Mouse (Mus musculus) hindbrain, embryonic 11.5 days (tissue): ENCODE results near the gene Rsph3a. TPM values are rescaled to one million over a fixed set of nuclear protein-coding genes. Genes with fewer than 3 reads are reported as not detected.

Experiments used
- ATAC-seq: fragments of 200-750 bp; cut with Nextera tagmentation; 2 replicates; pipeline ENCODE4 v1.8.0; 2017; ENCODE audit warnings: mild to moderate bottlenecking, moderate TSS enrichment, moderate library complexity; ENCODE audit not compliant: low FRiP score
- DNase-seq: peaks from one replicate; pipeline ENCODE4 v3.0.0-alpha.2; 2015; ENCODE audit warnings: low spot score
- H3K27ac ChIP-seq: fragments of 300-500 bp; sonication (generic); 2 replicates; pipeline ENCODE4 v1.5.1; 2014; ENCODE audit warnings: mild to moderate bottlenecking, low read depth, low read length
- H3K27me3 ChIP-seq: fragments of 300-500 bp; sonication (generic); 2 replicates; pipeline ENCODE4 v1.6.1; 2014; ENCODE audit warnings: mild to moderate bottlenecking, low read length, moderate library complexity, mixed read lengths; ENCODE audit not compliant: control insufficient read depth, insufficient read depth
- H3K36me3 ChIP-seq: fragments of 300-500 bp; sonication (generic); 2 replicates; pipeline ENCODE4 v1.6.1; 2014; ENCODE audit warnings: mild to moderate bottlenecking, low read length, moderate library complexity, mixed read lengths; ENCODE audit not compliant: control insufficient read depth, insufficient read depth
- H3K4me1 ChIP-seq: fragments of 300-500 bp; sonication (generic); replicated peaks from 2 replicates; pipeline ENCODE4 v1.6.1; 2014; ENCODE audit warnings: low read length, mixed read lengths; ENCODE audit not compliant: control insufficient read depth, insufficient read depth
- H3K4me2 ChIP-seq: fragments of 300-500 bp; sonication (generic); replicated peaks from 2 replicates; pipeline ENCODE4 v1.6.1; 2014; ENCODE audit warnings: mild to moderate bottlenecking, low read depth, low read length
- H3K4me3 ChIP-seq: fragments of 300-500 bp; sonication (generic); 2 replicates; pipeline ENCODE4 v1.5.1; 2014; ENCODE audit warnings: low read depth, low read length
- H3K9ac ChIP-seq: fragments of 300-500 bp; sonication (generic); 2 replicates; pipeline ENCODE4 v1.6.1; 2014; ENCODE audit warnings: low read depth, low read length
- H3K9me3 ChIP-seq: fragments of 300-500 bp; sonication (generic); 2 replicates; pipeline ENCODE4 v1.6.1; 2016; ENCODE audit warnings: low read length; ENCODE audit not compliant: control insufficient read depth
- WGBS: fragments of 180-500 bp; shearing (Covaris S2); extraction: QIAGEN DNeasy Blood & Tissue Kit; methylation state at CpG from one replicate; pipeline ENCODE4 v1.1.7; 2014; 5-methylcytosine and 5-hydroxymethylcytosine counted together
- polyA plus RNA-seq: library from polyadenylated mRNA; unstranded; fragments of >200 nt; fragmentation: Nextera tagmentation; extraction: Ambion mirVana; gene quantifications from 2 replicates; pipeline ENCODE4 v1.2.1, GENCODE M21; 2014

Gene Rsph3a
- polyA plus RNA-seq, 1 experiment from 2014 or later = 67.6 TPM

DNA sequence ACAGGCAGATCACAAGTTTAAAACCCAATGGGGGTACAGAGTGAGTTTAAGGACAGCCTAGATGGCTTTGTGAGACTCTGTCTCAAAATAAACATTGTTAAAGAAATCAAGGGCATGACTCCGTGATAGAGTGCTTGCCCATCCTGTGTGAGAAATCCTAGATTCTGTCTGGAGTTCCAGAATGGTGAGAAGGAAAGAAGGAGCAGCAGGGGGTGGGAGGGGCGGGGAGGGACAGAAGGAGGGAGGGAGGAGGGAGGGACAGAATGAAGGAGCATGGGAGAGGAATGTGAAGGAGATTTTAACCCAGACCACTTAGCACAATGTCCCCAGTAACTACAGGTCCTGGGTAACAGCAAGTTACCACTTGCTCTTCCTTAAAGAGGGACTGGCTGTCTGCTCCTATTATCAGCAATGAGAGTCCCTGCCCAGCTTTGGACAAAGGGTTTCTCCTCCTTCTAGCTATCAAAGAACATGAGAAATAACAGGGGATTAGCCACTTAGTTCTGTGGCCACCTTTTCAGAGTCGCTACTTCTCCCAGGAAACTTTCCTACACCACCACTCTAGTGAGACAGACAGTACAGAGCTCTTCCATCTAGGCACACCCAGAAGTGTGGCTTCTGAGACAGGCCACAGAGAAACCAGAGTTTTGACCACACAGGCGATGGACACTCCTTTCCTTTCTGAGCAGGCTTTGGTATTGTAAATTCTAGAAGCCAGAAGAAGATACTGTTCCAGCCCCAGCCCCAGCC is 39.3 kb upstream of the Rsph3a start:
- Histone ChIP-seq H3K9ac (no peak overlapping the region), H3K27ac (no peak overlapping the region), H3K4me3 (no peak overlapping the region), H3K36me3 (no peaks in the 10 kb centered on the region), H3K4me1 (no peaks in the 10 kb centered on the region), H3K9me3 (no peaks in the 10 kb centered on the region), H3K4me2 (no peak overlapping the region), H3K27me3 (no peaks in the 10 kb centered on the region)
- 60% methylated on average over 3 of the region's 4 CpGs for WGBS
- no peak for ATAC-seq
- no peak for DNase-seq

- ATAC-seq = no peak
- WGBS = 79% methylated on average over 2 of the region's 2 CpGs
- Histone ChIP-seq H3K27ac (no peak overlapping the region), H3K27me3 (no peaks in the 10 kb centered on the region), H3K9me3 (no peaks in the 10 kb centered on the region), H3K4me3 (no peak overlapping the region), H3K4me1 (no peaks in the 10 kb centered on the region), H3K36me3 (no peaks in the 10 kb centered on the region), H3K4me2 (no peak overlapping the region), H3K9ac (no peak overlapping the region)
- no peak for DNase-seq
Observed at GRCm38 (mm10) chr17:7914596-7915227, 30.7 kb upstream of the Rsph3a start.

GRCm38 (mm10) chr17:7915791-7916190 is 29.6 kb upstream of the Rsph3a start:
- ATAC-seq = no peak
- H3K4me1 ChIP-seq = no peaks in the 10 kb centered on the region
- 85% methylated on average over 9 of the region's 9 CpGs for WGBS

DNA sequence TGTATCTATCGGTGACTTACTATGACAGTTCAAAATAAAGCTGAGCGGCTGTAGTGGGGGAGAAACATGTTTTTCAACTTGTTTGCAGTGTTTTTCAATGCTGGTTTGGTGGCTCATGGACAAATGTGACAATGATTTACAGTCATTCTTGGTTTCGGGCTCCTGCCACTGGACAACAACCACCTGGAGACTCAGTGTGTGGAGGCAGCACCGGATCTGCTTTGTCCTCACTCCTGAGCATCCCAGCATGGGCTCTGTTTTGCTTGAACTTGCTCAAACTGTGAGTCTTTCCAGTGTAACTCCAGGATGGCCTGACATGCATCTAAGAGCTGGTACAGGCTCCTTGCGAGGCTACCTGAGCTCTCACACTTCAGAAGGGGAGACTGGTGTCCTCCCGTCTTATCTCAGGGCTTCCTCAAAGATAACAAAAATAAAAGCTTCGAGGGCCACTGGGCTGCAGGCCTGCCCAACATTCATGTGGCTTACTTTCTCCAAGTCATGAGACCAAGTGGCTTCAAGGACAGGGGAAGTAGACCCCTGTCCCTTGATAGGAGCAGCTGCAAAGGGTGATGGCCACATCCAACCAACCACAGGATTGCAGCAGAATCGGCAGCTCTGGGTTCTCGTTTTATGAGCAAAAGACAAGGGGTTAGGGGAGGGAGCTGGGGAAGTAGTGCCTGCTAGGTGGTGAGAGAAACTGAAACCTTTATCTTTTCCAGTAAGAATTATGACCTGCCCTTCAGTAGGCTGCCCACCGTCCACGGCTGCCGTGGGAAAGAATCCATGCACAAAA is 28.4 kb upstream of the Rsph3a start:
- H3K9me3 ChIP-seq = no peaks in the 10 kb centered on the region
- ATAC-seq (no peak), DNase-seq (no peak)
- H3K4me3 ChIP-seq = no peak overlapping the region
- no peak overlapping the region for H3K27ac ChIP-seq
- no peaks in the 10 kb centered on the region for H3K4me1 ChIP-seq
- 80% methylated on average over 12 of the region's 12 CpGs for WGBS
- H3K9ac ChIP-seq = no peak overlapping the region
- no peak overlapping the region for H3K4me2 ChIP-seq
- H3K36me3 ChIP-seq = no peaks in the 10 kb centered on the region
- no peaks in the 10 kb centered on the region for H3K27me3 ChIP-seq

More at GRCm38 (mm10) chr17:7915791-7916190, 29.6 kb upstream of the Rsph3a start:
- H3K36me3 ChIP-seq = no peaks in the 10 kb centered on the region
- no peaks in the 10 kb centered on the region for H3K9me3 ChIP-seq
- H3K27me3 ChIP-seq = no peaks in the 10 kb centered on the region
- no peak overlapping the region for H3K4me2 ChIP-seq
- H3K4me3 ChIP-seq = no peak overlapping the region
- no peak for DNase-seq
- no peak overlapping the region for H3K9ac ChIP-seq
- no peak overlapping the region for H3K27ac ChIP-seq

DNA sequence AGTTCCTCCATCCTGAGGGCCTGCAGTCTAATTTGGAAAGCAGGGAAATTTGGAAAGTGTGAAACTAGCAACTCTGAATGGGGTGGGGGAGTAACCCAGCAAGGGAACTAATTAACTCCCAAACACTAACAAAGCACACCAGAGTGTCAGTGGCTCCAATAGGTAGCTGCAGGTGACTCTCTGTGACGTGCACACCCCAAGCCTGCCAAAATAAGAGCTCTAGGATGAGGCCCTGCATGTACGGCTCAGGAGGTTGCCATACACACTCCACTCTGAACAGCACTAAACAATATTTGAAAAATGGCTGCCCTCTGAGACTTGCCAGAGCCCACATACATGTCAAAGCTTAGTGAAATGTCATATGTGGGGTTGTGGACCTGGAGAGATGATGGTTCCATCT is 27.1 kb upstream of the Rsph3a start:
- ATAC-seq (no peak), DNase-seq (no peak)
- Histone ChIP-seq H3K4me2 (no peak overlapping the region), H3K9ac (no peak overlapping the region), H3K27ac (no peak overlapping the region), H3K4me3 (no peak overlapping the region), H3K36me3 (no peaks in the 10 kb centered on the region), H3K27me3 (no peaks in the 10 kb centered on the region), H3K4me1 (no peaks in the 10 kb centered on the region), H3K9me3 (no peaks in the 10 kb centered on the region)
- 87% methylated on average over 2 of the region's 2 CpGs for WGBS

- Histone ChIP-seq H3K27me3 (no peaks in the 10 kb centered on the region), H3K4me2 (no peak overlapping the region), H3K4me3 (no peak overlapping the region), H3K36me3 (no peaks in the 10 kb centered on the region), H3K27ac (no peak overlapping the region), H3K9me3 (no peaks in the 10 kb centered on the region), H3K9ac (no peak overlapping the region), H3K4me1 (no peaks in the 10 kb centered on the region)
- DNase-seq = no peak
- no peak for ATAC-seq
- WGBS = 73% methylated on average over 2 of the region's 2 CpGs
Observed at GRCm38 (mm10) chr17:7919209-7919608, 26.2 kb upstream of the Rsph3a start.

DNA sequence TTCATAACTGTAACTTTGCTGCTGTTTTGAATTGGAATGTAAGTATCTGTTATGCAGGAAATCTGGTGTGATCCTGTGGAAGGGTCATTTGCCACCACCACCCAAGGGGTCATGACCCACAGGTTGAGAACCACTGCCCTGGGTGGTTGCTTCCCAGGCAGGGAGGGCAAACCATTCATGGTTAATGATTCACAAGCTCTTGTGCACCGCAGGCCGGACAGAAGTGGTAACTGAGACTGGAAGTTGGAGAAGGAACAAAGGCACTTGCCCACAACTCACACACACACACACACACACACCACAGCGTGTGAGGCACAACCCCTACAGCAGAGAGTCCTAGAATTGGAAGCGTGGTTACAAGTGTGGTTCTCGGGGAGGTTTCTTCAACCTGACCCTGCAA is 22.9 kb upstream of the Rsph3a start:
- Histone ChIP-seq H3K36me3 (no peaks in the 10 kb centered on the region), H3K9ac (no peak overlapping the region), H3K27me3 (no peaks in the 10 kb centered on the region), H3K9me3 (no peaks in the 10 kb centered on the region), H3K4me2 (no peak overlapping the region), H3K4me3 (no peak overlapping the region), H3K4me1 (no peaks in the 10 kb centered on the region), H3K27ac (no peak overlapping the region)
- WGBS = 72% methylated on average over 5 of the region's 5 CpGs
- DNase-seq (no peak), ATAC-seq (no peak)

GRCm38 (mm10) chr17:7924185-7924725 is 21.2 kb upstream of the Rsph3a start:
- no peaks in the 10 kb centered on the region for H3K9me3 ChIP-seq

More at GRCm38 (mm10) chr17:7924185-7924725, 21.2 kb upstream of the Rsph3a start:
- no peak overlapping the region for H3K9ac ChIP-seq
- ATAC-seq (no peak), DNase-seq (no peak)
- no peaks in the 10 kb centered on the region for H3K27me3 ChIP-seq
- H3K4me1 ChIP-seq = no peaks in the 10 kb centered on the region
- no peak overlapping the region for H3K4me3 ChIP-seq
- WGBS = 95% methylated on average over 13 of the region's 13 CpGs
- H3K36me3 ChIP-seq = no peaks in the 10 kb centered on the region
- H3K27ac ChIP-seq = no peak overlapping the region
- no peak overlapping the region for H3K4me2 ChIP-seq
